Mouse (Mus musculus) left cerebral cortex, adult 8-10 months (tissue): Measurements from ENCODE around the gene Padi2. TPM values are rescaled to one million over a fixed set of nuclear protein-coding genes. Genes with fewer than 3 reads are reported as not detected.

Experiments
- DNase-seq, 2 experiments: peaks; one replicate each; pipeline ENCODE4 v3.0.0; 2022; ENCODE audit warnings: low spot score in 2 of 2
- total RNA-seq, 4 experiments: library from RNA; stranded (reverse); gene quantifications; 2 replicates each; pipeline ENCODE4 v1.2.4; 2022

The Padi2 gene
- total RNA-seq, 4 experiments from 2014 or later: 18.8 to 23.9 (median 23.5) TPM

GRCm38 (mm10) chr4:140986024-140986710, 80.0 kb downstream of the Padi2 start:
- no peak for DNase-seq

GRCm38 (mm10) chr4:140986711-140987395, 80.7 kb downstream of the Padi2 start, which contains the start of gene Atp13a2:
Gene Atp13a2 (plus strand): TSS chr4:140986873.
- peak; percentile 85 to 93 for DNase-seq

- no peak for DNase-seq
Measured at GRCm38 (mm10) chr4:140987476-140987875, 81.3 kb downstream of the Padi2 start.

GRCm38 (mm10) chr4:140988706-140989290, 82.7 kb downstream of the Padi2 start:
- no peak for DNase-seq

DNA sequence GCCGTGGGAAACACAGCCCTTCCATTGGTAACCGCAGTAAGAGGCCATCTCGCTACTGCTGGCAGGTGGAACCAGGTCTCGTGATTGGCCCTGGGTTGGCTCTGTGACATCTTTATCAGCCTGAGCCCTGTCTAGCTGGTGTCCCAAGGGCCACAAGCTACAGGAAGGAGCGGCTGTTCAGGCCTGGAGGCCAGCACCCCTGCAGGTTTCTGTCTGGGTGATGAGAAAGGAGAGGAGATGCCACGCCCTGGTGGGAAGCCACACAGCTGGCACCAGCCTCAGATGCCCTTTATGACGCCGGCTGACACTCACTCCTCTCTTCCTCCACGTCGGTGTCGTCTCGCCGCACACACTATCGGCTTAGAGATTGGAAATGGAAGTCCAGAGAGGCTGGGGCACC, 83.3 kb downstream of the Padi2 start:
- no peak for DNase-seq

DNA sequence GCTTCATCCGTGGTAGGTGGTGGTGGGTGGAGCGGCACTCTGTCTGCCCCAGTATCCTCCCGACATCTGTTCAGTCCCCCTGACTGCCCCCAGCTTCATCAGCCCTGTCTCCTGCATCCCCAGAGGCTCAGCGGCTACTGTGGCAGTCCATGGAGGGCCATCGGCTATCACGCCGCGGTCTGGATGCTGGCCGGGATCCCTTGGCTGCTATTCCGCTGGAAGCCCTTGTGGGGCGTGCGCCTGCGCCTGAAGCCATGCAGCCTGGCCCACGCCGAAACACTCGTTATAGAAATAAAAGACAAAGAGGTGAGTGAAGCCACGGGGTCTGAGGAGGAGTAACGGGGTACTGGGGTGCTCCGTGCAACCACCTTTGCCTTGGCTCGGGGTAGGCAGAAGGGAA, 86.1 kb downstream of the Padi2 start:
- no peak for DNase-seq

GRCm38 (mm10) chr4:140993846-140994245, 87.7 kb downstream of the Padi2 start:
- DNase-seq: no peak

GRCm38 (mm10) chr4:140995811-140996210, 89.7 kb downstream of the Padi2 start:
- DNase-seq: no peak

GRCm38 (mm10) chr4:140996812-140997211, 90.7 kb downstream of the Padi2 start:
- DNase-seq: no peak

Other genes starting within 250 kb of the Padi2 start
- gene Arhgef10l, start 240.3 kb upstream of the Padi2 start, total RNA-seq: 10 to 100 TPM; 68.0 to 98.1 (median 77.8) TPM
- 10 to 100 TPM; 82.4 to 85.0 (median 84.4) TPM for gene Rcc2, start 205.8 kb upstream of the Padi2 start, total RNA-seq
- gene Padi6, start 163.7 kb upstream of the Padi2 start, total RNA-seq: under 1 TPM in 3 of 4 experiments, not detected in 1; 0.18 to 0.80 (median 0.20) TPM
- gene Padi4, start 132.1 kb upstream of the Padi2 start, total RNA-seq: 1 to 10 TPM in 1 of 4 experiments, not detected in 3; 1.6 TPM
- gene Padi3, start 95.7 kb upstream of the Padi2 start, total RNA-seq: not detected
- under 1 TPM in 2 of 4 experiments, not detected in 2; 0.11 to 0.16 TPM for gene Padi1, start 60.6 kb upstream of the Padi2 start, total RNA-seq
- 100 to 1,000 TPM; 186 to 203 (median 195) TPM for gene Sdhb, start 54.9 kb downstream of the Padi2 start, total RNA-seq
- gene Atp13a2, start 80.5 kb downstream of the Padi2 start, total RNA-seq: 100 to 1,000 TPM; 141 to 156 (median 150) TPM
- gene Mfap2, start 104.1 kb downstream of the Padi2 start, total RNA-seq: 1 to 10 TPM; 1.8 to 5.2 (median 3.3) TPM
- 10 to 100 TPM; 44.2 to 69.2 (median 54.3) TPM for gene Crocc, start 154.2 kb downstream of the Padi2 start, total RNA-seq
- 10 to 100 TPM; 37.3 to 59.5 (median 44.3) TPM for gene Necap2, start 172.0 kb downstream of the Padi2 start, total RNA-seq
- under 1 TPM; 0.24 to 0.30 (median 0.29) TPM for gene Spata21, start 182.0 kb downstream of the Padi2 start, total RNA-seq
- 10 to 100 TPM; 48.3 to 62.8 (median 49.9) TPM for gene Szrd1, start 233.4 kb downstream of the Padi2 start, total RNA-seq
- 10 to 100 TPM; 25.8 to 31.5 (median 27.5) TPM for gene Fbxo42, start 241.6 kb downstream of the Padi2 start, total RNA-seq